In the genomic region with DNA sequence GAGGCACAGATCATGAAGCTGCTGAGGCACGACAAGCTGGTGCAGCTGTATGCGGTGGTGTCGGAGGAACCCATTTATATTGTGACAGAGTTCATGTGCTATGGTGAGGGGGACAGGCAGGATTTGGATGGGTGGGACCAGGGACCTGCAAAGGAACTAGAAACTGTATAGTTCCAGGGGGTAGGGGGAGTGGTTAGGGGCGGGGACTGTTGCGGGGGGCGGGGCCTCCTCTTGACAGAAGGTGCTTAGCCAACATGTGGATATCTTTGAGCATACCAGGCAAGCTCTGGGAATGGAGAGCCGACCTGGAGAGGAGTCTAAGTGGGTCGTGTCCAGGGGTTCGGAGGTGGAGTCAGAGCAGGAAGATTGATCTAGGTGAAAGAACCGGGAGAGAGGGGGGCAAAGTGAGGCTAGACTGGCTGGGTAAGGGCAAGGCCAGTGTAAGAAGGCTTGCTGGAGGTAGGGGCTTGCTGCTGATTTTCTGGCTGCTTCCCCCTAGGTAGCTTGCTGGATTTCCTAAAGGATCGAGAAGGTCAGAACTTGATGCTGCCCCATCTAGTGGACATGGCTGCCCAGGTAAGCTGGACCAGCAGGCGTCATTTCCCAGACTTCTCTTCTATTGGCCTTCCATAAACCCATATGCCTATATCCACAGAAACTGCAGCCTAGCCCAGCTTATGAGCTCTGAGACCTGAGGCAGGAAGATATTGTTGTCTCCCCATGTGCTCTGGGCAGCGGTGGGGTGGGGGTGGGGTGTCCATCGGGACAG, we compare ENCODE assay signal across 14 mouse cellular contexts. TPM values are rescaled to one million over a fixed set of nuclear protein-coding genes. Genes with fewer than 3 reads are reported as not detected.
DNase-seq lines count a peak whose midpoint lies in the region; ATAC-seq lines count a peak whose summit lies in the region.
"Had no signal": no experiment of that assay in that cellular context is flagged by ENCODE, and none has a peak within 500 bp of the region (broad histone marks: within the 10 kb centered on the region; RNA-seq: fewer than 3 reads in every experiment).

No protein-coding gene starts in this region.

- peak; percentile 53 for ATAC-seq in lung, embryonic 15.5 days (ENCODE audit: borderline replicate concordance, extremely low read depth, low FRiP score, low TSS enrichment)
- ATAC-seq in megakaryocyte-erythroid progenitor cell, adult 5-6 weeks (replicated peaks; ENCODE audit: low FRiP score, low TSS enrichment, poor library complexity, severe bottlenecking), result 0 out of 2 replicates have a peak, but pooled peaks have one; percentile 28
- no peak for ATAC-seq in monocyte, adult 5-6 weeks (replicated peaks; ENCODE audit: insufficient number of reproducible peaks, low FRiP score, low TSS enrichment, poor library complexity, severe bottlenecking)
- ATAC-seq: forebrain, postnatal 0 days had no signal

- 39% methylated on average over 14 of the region's 14 CpGs for WGBS in heart, embryonic 10.5 days
- 36% methylated on average over 14 of the region's 14 CpGs for WGBS in lung, embryonic 15.5 days

- H3K27me3 ChIP-seq in heart, embryonic 10.5 days (ENCODE audit: insufficient read depth, poor library complexity, severe bottlenecking), result peaks cover 6% of the 10 kb centered on the region; the same call in 1 of the 2 replicates
- no peaks in the 10 kb centered on the region for H3K27me3 ChIP-seq in lung, embryonic 15.5 days
- H3K27me3 ChIP-seq: hindbrain, embryonic 15.5 days; limb, embryonic 15.5 days had no signal

- 0 out of 2 replicates have a peak overlapping the region, but pooled peaks have one; percentile 9 for H3K27ac ChIP-seq in heart, embryonic 10.5 days
- no peak overlapping the region for H3K27ac ChIP-seq in lung, embryonic 15.5 days
- H3K27ac ChIP-seq: hindbrain, embryonic 15.5 days; limb, embryonic 15.5 days had no signal

- H3K4me1 ChIP-seq in heart, embryonic 10.5 days, result peaks cover 24% of the 10 kb centered on the region
- peaks cover 6% of the 10 kb centered on the region for H3K4me1 ChIP-seq in lung, embryonic 15.5 days

- H3K36me3 ChIP-seq in heart, embryonic 10.5 days, result no peaks in the 10 kb centered on the region
- no peaks in the 10 kb centered on the region for H3K36me3 ChIP-seq in lung, embryonic 15.5 days
- H3K36me3 ChIP-seq: hindbrain, embryonic 15.5 days; limb, embryonic 15.5 days had no signal

- H3K4me2 ChIP-seq in lung, embryonic 15.5 days, result no peak overlapping the region
- H3K4me2 ChIP-seq: hindbrain, embryonic 15.5 days; limb, embryonic 15.5 days had no signal

- no peak overlapping the region for H3K9ac ChIP-seq in lung, embryonic 15.5 days
- H3K9ac ChIP-seq: forebrain, postnatal 0 days; hindbrain, embryonic 15.5 days; limb, embryonic 15.5 days had no signal

- H3K9me3 ChIP-seq in heart, embryonic 10.5 days, result no peaks in the 10 kb centered on the region
- no peaks in the 10 kb centered on the region for H3K9me3 ChIP-seq in lung, embryonic 15.5 days
- H3K9me3 ChIP-seq: hindbrain, embryonic 15.5 days; limb, embryonic 15.5 days had no signal

- no peak overlapping the region for H3K4me3 ChIP-seq in heart, embryonic 10.5 days
- no peak overlapping the region for H3K4me3 ChIP-seq in lung, embryonic 15.5 days
- H3K4me3 ChIP-seq: hindbrain, embryonic 15.5 days; limb, embryonic 15.5 days had no signal

- no peak for DNase-seq in heart, embryonic 10.5 days (ENCODE audit: low spot score)
- no peak for DNase-seq in heart, adult 11 months
- no peak for DNase-seq in lung, postnatal 4 days
- DNase-seq in R1 (ENCODE audit: low read depth, low spot score), result peak; percentile 64
- DNase-seq in frontal cortex, adult 2 months (ENCODE audit: extremely low spot score in 1 of 2, low spot score in 1 of 2), result no peak
- DNase-seq: B cell, adult 2 months; cerebellum, adult 2 months; embryo, embryonic 11 days; forebrain, postnatal 0 days had no signal

RNA-seq across cellular contexts. Expression of gene Ahdc1, which starts 13.4 kb away (rescaled TPM):
- 8.4 and 12.2 TPM in 2 replicates for polyA plus RNA-seq in heart, embryonic 10.5 days (2016; fragmentation: Nextera tagmentation; extraction: Ambion mirVana)
- 8.5 and 10.5 TPM in 2 replicates for polyA plus RNA-seq in lung, embryonic 15.5 days (2015; fragmentation: Nextera tagmentation; extraction: Ambion mirVana)
- 4.8 and 7.0 TPM in 2 replicates for total RNA-seq in megakaryocyte-erythroid progenitor cell, adult 5-6 weeks (2014; fragmentation: Nextera tagmentation)
- 0.33 and 0.72 TPM in 2 replicates for total RNA-seq in megakaryocyte-erythroid progenitor cell, adult 5-6 weeks (2017)
- 28.5 and 28.6 TPM in 2 replicates for polyA plus RNA-seq in frontal cortex, adult 2 months (2012; rRNA removed)
- total RNA-seq in monocyte, adult 5-6 weeks (2017), result 2.8 to 13.7 TPM (median 3.3 TPM) in 3 replicates

RNA-seq across cellular contexts. Expression of gene Fgr, which starts 23.8 kb away (rescaled TPM):
- 0.36 and 0.43 TPM in 2 replicates for polyA plus RNA-seq in heart, embryonic 10.5 days (2016; fragmentation: Nextera tagmentation; extraction: Ambion mirVana)
- 0.69 and 0.74 TPM in 2 replicates for polyA plus RNA-seq in lung, embryonic 15.5 days (2015; fragmentation: Nextera tagmentation; extraction: Ambion mirVana)
- total RNA-seq in megakaryocyte-erythroid progenitor cell, adult 5-6 weeks (2014; fragmentation: Nextera tagmentation), result 2.8 TPM in 1 of 2 replicates, not detected in the other
- 0.30 and 0.33 TPM in 2 replicates for total RNA-seq in megakaryocyte-erythroid progenitor cell, adult 5-6 weeks (2017)
- polyA plus RNA-seq in frontal cortex, adult 2 months (2012; rRNA removed), result 0.18 and 0.19 TPM in 2 replicates
- 266 TPM in 3 replicates for total RNA-seq in monocyte, adult 5-6 weeks (2017)
- total RNA-seq: forebrain, postnatal 0 days had no signal
